Mouse (Mus musculus): ENCODE results near the gene Ikbip.

DNA sequence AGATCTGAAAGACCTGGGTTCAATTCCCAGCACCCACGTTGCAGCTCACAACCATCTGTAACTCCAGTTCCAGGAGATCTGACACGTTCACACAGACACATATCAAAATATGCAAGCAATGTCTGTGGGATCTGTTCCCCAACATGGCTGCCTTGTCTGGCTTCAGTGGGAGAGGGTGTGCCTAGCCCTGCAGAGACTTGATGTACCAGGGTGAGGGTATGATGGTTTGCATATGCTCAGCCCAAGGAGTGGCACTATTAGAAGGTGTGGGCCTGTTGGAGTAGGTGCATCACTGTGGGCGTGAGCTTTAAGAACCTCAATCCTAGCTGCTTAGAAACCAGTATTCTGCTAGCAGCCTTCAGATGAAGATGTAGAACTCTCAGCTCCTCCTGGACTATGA lies 23.2 kb downstream of the Ikbip start:
- TF ChIP-seq CTCF (IDR thresholded peaks at IDR 0.05; ENCODE audit: low read depth) (no peak), EP300 (IDR thresholded peaks at IDR 0.05; ENCODE audit: low read depth) (no peak)

Measured in heart, postnatal 0 days (tissue).